Mouse (Mus musculus): ENCODE measurements around the gene Cdcp1. TPM values are rescaled to one million over a fixed set of nuclear protein-coding genes. Genes with fewer than 3 reads are reported as not detected.
A peak's percentile ranks its signal among the peaks of the same experiment; 100 is the strongest.

Gene Cdcp1
- total and polyA plus RNA-seq, 3 experiments: 0.11 TPM; not detected in 2

DNA sequence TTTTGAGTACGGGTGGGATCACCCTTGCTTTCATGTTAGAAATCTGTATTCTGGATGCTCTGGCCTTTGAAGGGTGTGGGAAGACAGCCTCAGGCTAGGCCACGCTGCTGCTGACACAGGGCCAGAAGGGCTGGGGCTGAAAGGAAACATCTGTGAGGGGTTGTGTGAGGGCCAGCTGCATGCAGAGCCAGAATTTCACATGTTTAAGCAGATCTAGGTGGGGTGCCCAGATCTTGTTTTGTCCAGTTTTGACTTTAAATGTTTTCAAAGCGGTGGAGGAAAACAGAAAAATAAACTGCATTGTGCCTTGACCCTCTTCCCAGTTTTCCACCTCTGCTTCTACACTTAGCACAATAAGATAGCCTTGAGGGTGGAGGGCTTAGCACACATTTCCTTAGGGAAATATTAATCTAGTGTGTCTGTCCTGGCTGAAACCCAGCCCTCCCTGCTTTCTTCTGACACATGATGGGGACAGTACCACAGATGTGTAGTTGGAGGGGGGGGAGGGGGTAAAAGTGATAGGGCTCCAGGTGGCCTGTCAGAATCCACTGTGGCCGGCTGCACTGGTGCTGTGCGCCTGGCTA is 76.9 kb downstream of the Cdcp1 start:
- Histone ChIP-seq H3K36me3 (replicated peaks) (peaks cover 68% of the 10 kb centered on the region), H3K9me3 (replicated peaks) (no peaks in the 10 kb centered on the region), H3K4me3 (ENCODE audit: low read depth, low read length) (no peak overlapping the region), H3K4me1 (ENCODE audit: insufficient read depth, low read depth, low read length) (no peaks in the 10 kb centered on the region), H3K27me3 (ENCODE audit: insufficient read depth, low read length) (no peaks in the 10 kb centered on the region)
- no peak for ATAC-seq (ENCODE audit: extremely low read depth, insufficient number of reproducible peaks, low FRiP score, poor library complexity, severe bottlenecking)
- no peak for TF ChIP-seq GATA2 (IDR thresholded peaks at IDR 0.05; ENCODE audit: borderline replicate concordance, low read depth, low read length)
- TF ChIP-seq CTCF (IDR thresholded peaks at IDR 0.05; ENCODE audit: low read depth, low read length): no peak
- TF ChIP-seq GATA1 (IDR thresholded peaks at IDR 0.05; ENCODE audit: borderline replicate concordance, low read length): no peak
- DNase-seq (ENCODE audit: low spot score): no peak

DNA sequence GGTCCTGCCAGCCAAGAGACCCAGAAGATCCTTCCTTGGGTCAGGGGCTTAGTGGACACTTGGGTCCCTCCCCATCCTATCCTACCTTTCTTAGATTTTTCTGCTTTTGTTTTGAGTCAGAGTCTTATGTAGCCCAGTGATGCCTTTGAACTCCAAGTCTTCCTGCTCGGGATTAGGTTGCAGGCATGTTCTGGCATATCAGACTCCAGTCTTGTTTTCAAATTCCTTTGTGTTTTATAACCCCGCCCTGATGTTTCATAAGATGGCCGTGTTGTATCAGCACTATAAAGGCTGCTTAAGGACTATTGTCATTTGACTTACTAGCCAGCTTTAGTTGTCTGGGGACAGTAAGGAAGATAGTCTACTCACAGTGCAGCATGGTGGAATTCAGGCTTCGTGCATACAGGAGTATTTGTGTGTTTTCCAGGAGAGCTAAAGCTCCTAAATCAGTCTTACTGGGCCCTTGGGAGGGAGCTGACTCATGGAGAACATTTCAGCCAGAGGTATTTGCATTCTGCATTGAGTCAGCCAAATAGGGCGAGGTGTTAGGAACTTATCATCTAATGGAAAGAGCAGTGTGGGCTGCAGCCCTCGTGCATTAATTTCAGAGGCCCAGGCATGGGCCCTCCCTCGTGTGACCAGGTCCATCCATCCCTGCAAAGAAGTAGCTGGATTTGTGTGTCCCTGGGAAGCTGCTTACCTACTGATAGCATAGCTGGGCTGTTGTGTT is 78.7 kb downstream of the Cdcp1 start:
- no peak for DNase-seq (ENCODE audit: low spot score)
- TF ChIP-seq GATA1 (IDR thresholded peaks at IDR 0.05; ENCODE audit: borderline replicate concordance, low read length) (no peak), CTCF (IDR thresholded peaks at IDR 0.05; ENCODE audit: low read depth, low read length) (no peak), TAL1 (conservative IDR thresholded peaks at IDR 0.05; ENCODE audit: low read depth, low read length) (no peak), POLR2AphosphoS5 (IDR thresholded peaks at IDR 0.05; ENCODE audit: insufficient replicate concordance, low read depth, low read length) (no peak), GATA2 (IDR thresholded peaks at IDR 0.05; ENCODE audit: borderline replicate concordance, low read depth, low read length) (no peak)
- peaks cover 87% of the 10 kb centered on the region for H3K36me3 ChIP-seq (replicated peaks)
- H3K9me3 ChIP-seq (replicated peaks): no peaks in the 10 kb centered on the region
- no peak overlapping the region for H3K4me3 ChIP-seq (ENCODE audit: low read depth, low read length)
- ATAC-seq (ENCODE audit: extremely low read depth, insufficient number of reproducible peaks, low FRiP score, poor library complexity, severe bottlenecking): no peak
- H3K4me1 ChIP-seq (ENCODE audit: insufficient read depth, low read depth, low read length): no peaks in the 10 kb centered on the region
- H3K27me3 ChIP-seq (ENCODE audit: insufficient read depth, low read length): no peaks in the 10 kb centered on the region

DNA sequence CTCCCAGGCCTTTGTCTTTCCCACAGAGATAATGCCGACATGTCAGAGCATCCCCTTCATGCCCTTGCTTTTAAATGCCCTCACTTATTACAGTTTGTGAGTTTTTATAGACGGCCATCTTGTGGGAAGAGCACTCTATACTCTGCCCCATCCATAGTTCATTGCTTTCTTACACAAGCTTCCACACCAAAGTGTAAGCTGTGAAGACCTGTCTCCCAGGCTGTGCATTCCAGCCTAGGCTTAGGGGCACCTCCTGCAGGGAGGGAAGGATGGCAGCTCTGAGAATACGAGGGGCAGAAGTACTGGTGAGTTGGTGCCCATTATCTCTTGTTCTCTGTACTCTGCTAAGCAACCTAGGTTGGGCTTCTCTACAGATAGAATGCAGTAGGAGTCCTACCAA is 82.8 kb downstream of the Cdcp1 start:
- Histone ChIP-seq H3K36me3 (replicated peaks) (peaks cover 99% of the 10 kb centered on the region), H3K4me3 (ENCODE audit: low read depth, low read length) (no peak overlapping the region), H3K4me1 (ENCODE audit: insufficient read depth, low read depth, low read length) (no peaks in the 10 kb centered on the region), H3K27me3 (ENCODE audit: insufficient read depth, low read length) (no peaks in the 10 kb centered on the region), H3K9me3 (replicated peaks) (no peaks in the 10 kb centered on the region)
- TF ChIP-seq GATA1 (IDR thresholded peaks at IDR 0.05; ENCODE audit: borderline replicate concordance, low read length) (no peak), CTCF (IDR thresholded peaks at IDR 0.05; ENCODE audit: low read depth, low read length) (no peak), GATA2 (IDR thresholded peaks at IDR 0.05; ENCODE audit: borderline replicate concordance, low read depth, low read length) (no peak), TAL1 (conservative IDR thresholded peaks at IDR 0.05; ENCODE audit: low read depth, low read length) (no peak), POLR2AphosphoS5 (IDR thresholded peaks at IDR 0.05; ENCODE audit: insufficient replicate concordance, low read depth, low read length) (no peak)
- no peak for DNase-seq (ENCODE audit: low spot score)
- ATAC-seq (ENCODE audit: extremely low read depth, insufficient number of reproducible peaks, low FRiP score, poor library complexity, severe bottlenecking): no peak

DNA sequence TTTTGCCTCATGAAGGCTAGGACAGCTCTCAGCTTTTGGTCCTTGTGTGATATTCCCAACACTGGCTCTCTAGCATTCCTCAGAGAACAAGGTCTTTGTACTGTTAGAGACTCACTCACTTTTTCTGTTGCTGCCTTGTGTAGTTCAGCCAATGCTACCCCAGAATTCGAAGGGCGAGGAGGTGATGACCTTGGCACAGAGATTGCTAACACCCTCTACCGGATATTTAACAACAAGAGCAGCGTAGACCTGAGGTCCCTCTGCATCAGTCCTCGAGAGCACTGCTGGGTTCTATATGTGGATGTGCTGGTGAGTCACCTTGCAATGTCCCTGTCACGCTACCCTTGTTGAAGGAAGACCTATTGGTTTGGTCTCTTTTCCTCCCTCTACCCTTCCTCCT is 88.2 kb downstream of the Cdcp1 start:
- TF ChIP-seq POLR2AphosphoS5 (IDR thresholded peaks at IDR 0.05; ENCODE audit: insufficient replicate concordance, low read depth, low read length) (no peak), CTCF (IDR thresholded peaks at IDR 0.05; ENCODE audit: low read depth, low read length) (no peak), TAL1 (conservative IDR thresholded peaks at IDR 0.05; ENCODE audit: low read depth, low read length) (no peak), GATA2 (IDR thresholded peaks at IDR 0.05; ENCODE audit: borderline replicate concordance, low read depth, low read length) (no peak), GATA1 (IDR thresholded peaks at IDR 0.05; ENCODE audit: borderline replicate concordance, low read length) (no peak)
- peaks cover 96% of the 10 kb centered on the region for H3K36me3 ChIP-seq (replicated peaks)
- ATAC-seq (ENCODE audit: extremely low read depth, insufficient number of reproducible peaks, low FRiP score, poor library complexity, severe bottlenecking): no peak
- no peaks in the 10 kb centered on the region for H3K9me3 ChIP-seq (replicated peaks)
- H3K4me3 ChIP-seq (ENCODE audit: low read depth, low read length): no peak overlapping the region
- H3K4me1 ChIP-seq (ENCODE audit: insufficient read depth, low read depth, low read length): peaks cover 20% of the 10 kb centered on the region
- H3K27me3 ChIP-seq (ENCODE audit: insufficient read depth, low read length): no peaks in the 10 kb centered on the region
- no peak for DNase-seq (ENCODE audit: low spot score)

DNA sequence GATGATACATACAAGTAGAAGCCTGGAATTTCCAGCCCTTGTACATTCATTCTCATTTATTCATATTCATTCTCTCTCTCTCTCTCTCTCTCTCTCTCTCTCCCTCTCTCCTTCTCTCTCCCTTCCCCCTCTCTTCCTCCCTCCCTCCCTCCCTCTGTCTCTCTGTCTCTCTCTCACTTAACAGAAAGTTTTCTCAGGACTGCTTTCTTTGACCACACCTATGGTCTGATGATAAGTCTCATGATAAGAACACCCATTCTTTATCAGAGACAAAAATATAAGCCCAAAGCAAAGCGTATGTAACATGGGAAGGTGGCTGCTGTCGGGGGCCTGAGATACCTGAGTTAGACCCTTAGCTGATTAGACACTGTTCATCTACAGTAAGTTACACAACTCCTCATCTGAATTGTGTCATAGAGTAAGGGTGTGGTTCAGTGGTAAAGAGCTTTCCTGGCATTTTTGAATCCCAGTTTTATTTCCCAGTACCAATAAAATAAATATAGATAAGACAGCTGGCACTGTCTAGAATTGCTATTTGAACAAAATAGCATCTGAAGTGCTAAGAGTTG is 91.3 kb downstream of the Cdcp1 start:
- ATAC-seq (ENCODE audit: extremely low read depth, insufficient number of reproducible peaks, low FRiP score, poor library complexity, severe bottlenecking): peak; percentile 8; the same call in 1 of the 2 replicates
- no peak for DNase-seq (ENCODE audit: low spot score)
- TF ChIP-seq POLR2AphosphoS5 (IDR thresholded peaks at IDR 0.05; ENCODE audit: insufficient replicate concordance, low read depth, low read length): no peak
- Histone ChIP-seq H3K27me3 (ENCODE audit: insufficient read depth, low read length) (no peaks in the 10 kb centered on the region), H3K4me1 (ENCODE audit: insufficient read depth, low read depth, low read length) (peaks cover 22% of the 10 kb centered on the region), H3K9me3 (replicated peaks) (no peaks in the 10 kb centered on the region), H3K4me3 (ENCODE audit: low read depth, low read length) (no peak overlapping the region), H3K36me3 (replicated peaks) (peaks cover 96% of the 10 kb centered on the region)

DNA sequence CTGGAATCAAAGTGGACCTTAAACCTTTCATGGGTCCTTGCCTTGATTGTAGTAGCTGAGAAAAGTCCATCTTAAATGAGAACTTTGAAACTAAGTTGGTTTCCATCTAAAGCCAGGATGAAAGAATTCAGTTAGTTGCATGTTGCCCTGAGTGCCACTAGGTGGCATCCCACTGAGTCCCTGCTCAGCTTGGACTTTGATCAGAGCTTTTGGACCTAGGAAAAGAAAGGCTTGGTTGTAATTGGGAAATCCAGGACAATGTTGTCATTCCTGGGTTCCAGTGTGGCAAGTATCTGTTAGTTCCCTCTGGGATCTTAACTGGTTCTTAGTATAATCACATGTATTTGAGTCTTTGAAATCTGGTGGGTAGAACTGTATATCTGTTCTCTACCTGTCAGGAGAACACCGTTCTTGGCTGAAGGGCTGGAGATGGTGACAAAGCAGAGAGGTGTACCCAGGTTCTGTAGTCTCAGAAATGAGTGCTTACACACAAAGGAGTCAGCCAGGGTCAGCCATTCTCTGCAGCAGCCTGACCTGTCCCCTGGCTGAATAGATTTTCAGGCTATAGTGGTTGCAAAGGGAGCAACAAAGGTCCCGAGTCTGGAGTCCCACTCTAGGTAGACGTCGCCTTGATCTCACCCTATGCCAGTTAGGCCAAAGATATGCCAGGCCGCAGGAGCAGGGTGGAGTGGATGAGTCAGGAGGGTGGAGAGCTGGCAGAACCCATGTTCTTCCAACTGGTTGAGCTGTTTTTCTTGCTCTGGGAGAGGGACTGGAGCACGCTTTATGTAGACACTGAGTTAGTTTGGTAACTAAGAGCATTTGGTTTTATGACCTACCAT is 92.0 kb downstream of the Cdcp1 start:
- Histone ChIP-seq H3K4me1 (ENCODE audit: insufficient read depth, low read depth, low read length) (peaks cover 23% of the 10 kb centered on the region), H3K27me3 (ENCODE audit: insufficient read depth, low read length) (no peaks in the 10 kb centered on the region), H3K36me3 (replicated peaks) (peaks cover 96% of the 10 kb centered on the region), H3K4me3 (ENCODE audit: low read depth, low read length) (no peak overlapping the region; the same call in 1 of the 2 replicates), H3K9me3 (replicated peaks) (no peaks in the 10 kb centered on the region)
- TF ChIP-seq POLR2AphosphoS5 (IDR thresholded peaks at IDR 0.05; ENCODE audit: insufficient replicate concordance, low read depth, low read length) (no peak), CTCF (IDR thresholded peaks at IDR 0.05; ENCODE audit: low read depth, low read length) (peak; percentile 71)
- DNase-seq (ENCODE audit: low spot score): no peak
- ATAC-seq (ENCODE audit: extremely low read depth, insufficient number of reproducible peaks, low FRiP score, poor library complexity, severe bottlenecking): no peak

Data from G1E (cell line).